Mouse (Mus musculus) splenic B cell, adult 2 months (primary cell): ENCODE measurements around the gene Asap3.
A peak's percentile ranks its signal among the peaks of the same experiment; 100 is the strongest.

Source experiments
- DNase-seq: peaks from one replicate; pipeline ENCODE4 v3.0.0-alpha.2; 2011; ENCODE audit warnings: low read depth, low spot score
- H3K27me3 ChIP-seq: 2 replicates; pipeline ENCODE4 v1.6.1; 2012; ENCODE audit warnings: mild to moderate bottlenecking, low read length, moderate library complexity, mixed read lengths; ENCODE audit not compliant: control insufficient read depth, poor library complexity, insufficient read depth, severe bottlenecking
- H3K36me3 ChIP-seq: 2 replicates; pipeline ENCODE4 v1.6.1; 2012; ENCODE audit warnings: mild to moderate bottlenecking, low read length, moderate library complexity, mixed read lengths; ENCODE audit not compliant: control insufficient read depth, poor library complexity, insufficient read depth, severe bottlenecking

Gene Asap3

DNA sequence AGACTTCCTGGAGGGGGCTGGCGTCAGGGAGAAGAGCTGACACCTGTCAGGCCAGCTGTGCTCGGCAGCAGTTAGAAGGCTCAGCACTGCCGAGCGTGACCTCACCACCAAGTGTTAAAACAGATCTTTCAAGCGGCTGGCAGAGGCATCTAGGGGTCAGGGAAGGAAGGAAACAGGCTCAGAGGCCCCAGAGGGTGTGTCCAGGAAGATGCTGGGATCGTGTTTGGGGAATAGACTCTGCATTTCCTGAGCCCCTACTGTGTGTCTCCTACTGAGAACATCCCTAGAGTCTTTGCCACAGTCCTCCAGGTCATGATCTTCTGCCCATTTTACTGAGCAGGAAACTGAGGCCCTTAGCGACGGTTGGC lies 28.9 kb upstream of the Asap3 start:
- H3K36me3 ChIP-seq = no peaks in the 10 kb centered on the region
- no peaks in the 10 kb centered on the region for H3K27me3 ChIP-seq
- DNase-seq = peak; percentile 50

DNA sequence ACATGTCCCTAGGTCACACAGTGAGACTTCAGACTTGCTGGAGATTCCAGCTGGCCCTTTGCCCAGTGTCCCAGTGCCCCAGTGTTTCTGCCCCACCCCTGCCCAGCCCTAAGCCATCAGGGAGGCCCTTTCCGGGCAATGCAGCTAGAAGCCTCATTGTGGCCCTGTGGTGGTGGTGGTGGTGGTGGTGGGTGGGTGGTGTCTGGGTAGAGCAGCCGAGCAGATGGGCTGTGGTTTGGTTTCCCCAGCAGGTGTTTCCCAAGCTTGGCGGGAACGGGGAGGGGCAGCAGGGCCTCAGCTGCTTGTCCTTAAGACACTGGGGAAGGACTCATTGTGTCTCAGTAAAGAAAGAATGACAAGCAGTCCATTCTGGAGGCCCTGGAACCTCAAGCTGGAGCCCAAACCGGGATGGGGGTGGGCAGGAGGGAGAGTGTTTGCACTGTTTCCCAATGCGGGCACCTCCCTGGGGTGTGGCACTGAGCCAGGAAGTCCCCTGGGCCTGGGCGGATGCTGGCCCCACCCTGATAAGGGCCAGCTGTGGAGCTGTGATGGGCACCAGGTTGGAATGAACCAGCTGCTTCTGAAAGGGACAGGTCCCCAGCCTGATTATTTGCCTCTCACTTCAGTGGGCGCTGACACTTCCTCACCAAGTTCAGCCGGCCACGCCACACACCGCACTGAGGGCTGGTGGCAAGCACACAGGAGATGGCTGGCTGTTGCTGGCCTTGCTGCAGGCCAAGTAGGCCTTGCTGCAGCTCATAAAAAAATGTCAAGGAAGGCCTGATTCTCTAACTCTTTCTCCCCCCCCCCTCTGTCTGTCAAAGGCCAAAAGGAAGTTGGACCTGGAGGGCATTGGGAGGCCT lies 28.3 kb upstream of the Asap3 start:
- peak; percentile 80 for DNase-seq
- no peaks in the 10 kb centered on the region for H3K36me3 ChIP-seq
- H3K27me3 ChIP-seq = no peaks in the 10 kb centered on the region

DNA sequence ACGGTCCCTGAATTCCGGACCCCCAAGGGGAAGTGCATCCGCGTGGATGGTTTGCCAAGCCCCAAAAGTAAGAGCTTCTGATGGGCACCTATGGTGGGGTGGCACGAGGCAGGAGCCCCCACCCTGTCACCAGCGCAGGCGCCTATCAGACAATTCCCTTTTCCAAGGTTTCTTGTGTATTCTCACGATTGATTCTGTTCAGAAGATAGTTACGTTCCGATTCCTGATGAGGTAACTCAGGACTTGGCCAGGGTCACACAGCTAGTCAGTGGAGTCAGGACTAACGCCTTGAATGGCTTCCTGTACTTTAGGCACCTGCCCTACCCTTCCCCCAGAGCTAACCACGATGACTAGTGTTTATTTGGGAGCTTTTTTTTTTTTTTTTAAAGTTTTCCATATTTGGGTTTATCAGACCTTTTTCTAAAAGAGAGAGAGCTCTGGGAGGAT lies 27.7 kb upstream of the Asap3 start:
- DNase-seq = peak; percentile 32
- Histone ChIP-seq H3K36me3 (no peaks in the 10 kb centered on the region), H3K27me3 (no peaks in the 10 kb centered on the region)

DNA sequence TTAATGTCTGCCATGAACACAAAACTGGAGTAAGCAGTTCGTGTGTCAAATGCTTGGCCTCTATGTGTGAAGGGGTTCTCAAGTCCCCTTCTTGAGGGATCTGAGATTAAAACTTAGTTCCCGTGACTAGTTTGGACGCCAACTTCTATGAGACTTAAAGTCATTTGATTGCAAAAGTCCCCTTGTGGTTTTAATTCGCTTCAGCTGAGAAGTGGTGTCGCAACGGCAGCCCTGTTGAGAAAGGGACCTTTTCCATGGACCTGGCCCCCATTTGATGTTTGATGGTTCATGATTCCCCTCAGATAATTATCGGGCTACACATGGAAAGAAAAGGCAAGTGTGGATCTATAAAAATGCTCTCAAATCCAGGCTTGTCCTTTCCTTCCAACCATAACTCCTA lies 26.7 kb upstream of the Asap3 start:
- H3K36me3 ChIP-seq = peaks cover 2% of the 10 kb centered on the region; the same call in 1 of the 2 replicates
- peak; percentile 60 for DNase-seq
- H3K27me3 ChIP-seq = no peaks in the 10 kb centered on the region

DNA sequence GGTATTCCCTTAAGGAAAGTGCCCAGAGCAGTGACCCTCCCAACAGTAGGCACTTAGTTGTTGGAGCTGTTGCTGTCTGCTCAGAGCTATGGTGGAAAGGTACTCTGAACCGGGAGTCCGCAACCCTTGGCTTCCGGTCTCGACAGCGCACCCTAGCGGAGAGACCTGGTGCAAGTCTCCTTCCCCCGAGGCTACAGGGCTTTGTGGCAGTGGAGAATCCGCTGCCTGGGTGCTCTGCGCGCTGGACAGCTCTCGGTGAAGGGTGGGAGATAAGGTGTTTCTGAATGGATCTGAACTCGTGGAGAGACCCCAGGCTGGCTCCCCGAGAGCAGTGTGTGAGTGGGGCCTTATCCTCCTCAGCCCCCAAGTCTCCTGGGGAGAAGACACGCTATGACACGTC lies 26.2 kb upstream of the Asap3 start:
- H3K27me3 ChIP-seq = no peaks in the 10 kb centered on the region

DNA sequence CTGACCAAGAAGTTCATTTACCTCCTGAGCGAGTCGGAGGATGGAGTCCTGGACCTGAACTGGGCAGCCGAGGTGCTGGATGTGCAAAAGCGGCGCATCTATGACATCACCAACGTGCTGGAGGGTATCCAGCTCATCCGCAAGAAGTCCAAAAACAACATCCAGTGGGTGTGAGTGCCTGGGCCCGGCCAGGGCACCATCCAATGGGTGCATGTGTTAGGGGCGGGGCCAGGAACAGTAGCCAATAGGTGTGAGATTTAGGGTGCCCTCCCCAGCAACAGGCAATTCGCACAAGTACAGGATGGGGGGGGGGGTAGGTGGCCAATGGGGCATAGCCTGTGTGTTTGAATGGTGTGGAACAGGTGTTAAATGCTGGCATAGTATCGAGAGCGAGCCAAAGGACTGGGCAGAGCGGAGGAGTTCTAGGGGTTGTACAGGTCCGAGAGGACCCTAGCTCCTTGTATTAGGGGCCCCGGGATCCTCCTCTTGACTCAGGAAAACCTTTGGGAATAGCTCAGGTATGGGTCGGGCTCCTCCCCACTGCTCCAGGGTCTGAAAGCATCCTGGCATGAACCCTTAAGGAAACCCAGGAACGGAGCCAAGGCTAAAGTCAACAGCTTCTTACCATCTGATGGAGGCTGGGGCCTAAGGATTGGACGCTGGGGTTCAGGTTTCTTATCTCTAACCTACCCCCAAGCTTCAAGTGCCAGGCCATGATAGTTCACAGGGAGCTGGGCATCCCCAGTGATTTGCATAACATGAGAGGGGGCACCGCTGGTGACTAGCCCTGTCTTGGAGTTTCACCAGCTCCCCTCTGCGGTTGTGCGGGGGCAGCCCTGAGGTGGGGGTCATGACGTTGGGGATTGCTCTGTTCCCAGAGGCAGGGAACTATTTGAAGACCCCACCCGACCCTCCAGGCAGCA lies 25.5 kb upstream of the Asap3 start:
- peak; percentile 96 for DNase-seq
- Histone ChIP-seq H3K27me3 (no peaks in the 10 kb centered on the region), H3K36me3 (peaks cover 2% of the 10 kb centered on the region; the same call in 1 of the 2 replicates)

More for the DNA sequence above, 26.2 kb upstream of the Asap3 start:
- H3K36me3 ChIP-seq = peaks cover 2% of the 10 kb centered on the region; the same call in 1 of the 2 replicates
- peak; percentile 94 for DNase-seq

DNA sequence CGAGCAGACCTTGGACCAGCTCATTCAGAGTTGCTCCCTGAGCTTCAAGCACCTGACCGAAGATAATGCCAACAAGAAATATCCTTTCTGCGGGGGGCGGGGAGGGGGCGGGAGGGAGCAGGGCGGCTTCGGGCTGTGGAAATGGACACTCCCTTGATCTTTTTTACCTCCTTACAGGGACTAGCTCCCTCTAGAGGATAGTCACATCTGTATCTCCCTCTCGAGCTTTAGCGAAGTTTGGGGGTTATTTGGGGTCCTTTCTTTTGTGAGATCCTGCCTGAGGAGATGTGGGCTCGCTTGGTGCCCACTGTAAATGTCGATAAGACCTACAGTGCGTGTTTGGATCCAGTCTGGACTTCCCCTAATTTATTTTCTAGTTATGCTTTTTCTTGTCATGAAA lies 24.8 kb upstream of the Asap3 start:
- Histone ChIP-seq H3K27me3 (no peaks in the 10 kb centered on the region), H3K36me3 (peaks cover 4% of the 10 kb centered on the region; the same call in 1 of the 2 replicates)
- peak; percentile 61 for DNase-seq

DNA sequence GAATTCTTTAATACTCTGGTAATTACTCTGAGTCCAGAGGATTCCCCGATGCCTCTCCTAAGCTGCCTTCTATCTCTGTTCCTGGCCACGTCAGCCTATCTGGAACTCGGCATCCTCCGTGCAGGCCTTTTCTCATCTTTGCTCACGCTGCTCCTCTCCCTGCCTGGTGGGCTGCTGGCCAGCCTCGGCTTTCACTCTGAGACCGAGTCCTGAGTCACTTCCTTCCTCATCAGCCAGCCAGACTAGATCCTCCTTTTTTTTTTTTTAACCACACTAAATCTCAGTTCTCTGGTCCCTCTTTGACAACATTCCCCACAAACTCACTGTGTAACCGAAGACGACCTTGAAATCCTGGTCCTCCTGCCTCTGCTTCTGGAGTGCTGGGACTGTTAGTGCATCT lies 20.8 kb upstream of the Asap3 start:
- Histone ChIP-seq H3K27me3 (no peaks in the 10 kb centered on the region), H3K36me3 (peaks cover 24% of the 10 kb centered on the region)
- DNase-seq = no peak

DNA sequence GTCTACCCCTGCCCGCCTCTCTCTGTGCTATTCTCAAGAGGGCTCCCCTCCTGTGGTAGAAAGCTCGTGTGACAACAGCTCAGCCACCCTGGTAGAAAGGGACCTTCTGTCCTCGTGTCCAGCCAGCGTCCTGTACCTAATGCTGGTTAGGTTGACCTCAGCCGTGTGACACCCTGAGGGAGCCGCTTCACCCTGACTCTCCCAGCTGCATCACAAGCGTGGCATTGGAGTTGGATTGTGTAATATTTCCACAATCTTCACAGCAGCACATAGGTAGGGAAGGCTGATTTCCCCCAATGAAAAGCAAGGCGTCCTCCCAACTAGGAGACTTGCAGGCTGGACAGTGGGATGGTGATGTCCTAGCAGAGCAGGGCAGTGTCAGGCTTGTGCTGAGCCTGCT lies 19.9 kb upstream of the Asap3 start:
- Histone ChIP-seq H3K27me3 (no peaks in the 10 kb centered on the region), H3K36me3 (peaks cover 27% of the 10 kb centered on the region)
- no peak for DNase-seq

DNA sequence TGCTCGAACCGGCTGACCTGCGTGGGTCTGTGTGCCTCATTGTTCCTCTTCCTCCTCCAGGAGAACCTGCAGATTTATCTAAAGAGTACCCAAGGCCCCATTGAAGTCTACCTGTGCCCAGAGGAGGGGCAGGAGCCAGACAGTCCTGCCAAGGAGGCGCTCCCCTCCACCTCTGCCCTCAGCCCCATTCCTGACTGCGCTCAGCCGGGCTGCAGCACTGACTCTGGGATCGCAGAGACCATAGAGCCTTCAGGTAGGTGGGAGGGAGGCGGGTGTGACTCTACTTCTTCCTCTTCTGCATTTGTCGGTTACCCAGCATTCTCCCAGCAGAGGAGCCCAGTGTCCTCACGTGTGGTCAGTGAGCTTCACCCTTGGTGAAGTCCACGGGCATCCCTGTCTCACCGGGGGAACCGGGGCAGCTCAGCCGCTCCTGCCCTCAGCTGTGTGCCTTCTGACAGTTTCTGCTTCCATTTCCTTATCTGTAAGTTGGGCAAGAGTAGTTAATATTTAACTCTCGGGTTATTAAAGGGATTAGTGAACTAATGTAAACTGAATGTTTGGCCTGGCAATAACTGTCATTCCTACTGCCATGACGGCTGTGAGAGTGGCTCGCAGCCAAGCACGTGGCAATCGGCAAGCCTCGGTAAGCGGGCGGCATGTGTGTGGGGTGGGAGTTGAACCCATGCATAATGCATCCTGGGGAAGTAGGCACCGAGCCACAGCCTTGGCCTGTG lies 19.3 kb upstream of the Asap3 start:
- Histone ChIP-seq H3K27me3 (no peaks in the 10 kb centered on the region), H3K36me3 (peaks cover 27% of the 10 kb centered on the region)
- no peak for DNase-seq

DNA sequence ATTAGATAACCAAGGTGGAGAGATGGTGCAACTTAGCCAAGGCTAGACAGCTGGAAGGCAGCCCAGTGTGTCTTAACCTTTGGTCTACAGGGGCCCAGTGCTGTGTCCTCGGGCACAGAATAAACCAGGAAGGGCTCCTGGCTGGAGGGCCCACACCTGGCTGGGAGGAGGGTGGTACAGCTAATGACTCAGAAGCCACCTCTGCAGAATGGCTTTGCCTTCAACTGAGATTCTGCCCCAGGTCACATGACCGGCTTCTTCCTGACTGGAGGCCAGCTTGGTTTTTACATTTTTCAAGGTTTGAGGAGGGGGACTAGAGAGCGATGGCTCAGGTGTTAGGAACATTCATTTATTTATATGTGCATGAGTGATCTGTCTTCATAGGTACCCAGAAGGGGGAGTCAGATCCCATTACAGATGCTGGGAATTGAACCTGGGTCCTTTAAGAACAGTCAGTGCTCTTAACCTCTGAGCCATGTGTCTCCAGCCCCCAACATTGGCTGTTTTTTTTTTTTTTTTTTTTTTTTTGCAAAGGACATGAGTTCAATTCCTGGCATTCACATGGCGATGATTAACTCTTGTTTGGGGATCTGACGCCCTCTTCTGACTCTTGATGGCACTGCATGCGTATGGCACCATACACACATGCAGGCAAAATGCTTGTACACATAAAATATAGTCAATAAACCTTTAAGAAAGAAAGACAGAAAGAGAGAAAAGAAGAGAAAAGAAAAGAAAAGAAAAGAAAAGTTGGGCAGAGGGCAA lies 17.0 kb upstream of the Asap3 start:
- peaks cover 39% of the 10 kb centered on the region for H3K36me3 ChIP-seq
- no peaks in the 10 kb centered on the region for H3K27me3 ChIP-seq
- peak; percentile 76 for DNase-seq

DNA sequence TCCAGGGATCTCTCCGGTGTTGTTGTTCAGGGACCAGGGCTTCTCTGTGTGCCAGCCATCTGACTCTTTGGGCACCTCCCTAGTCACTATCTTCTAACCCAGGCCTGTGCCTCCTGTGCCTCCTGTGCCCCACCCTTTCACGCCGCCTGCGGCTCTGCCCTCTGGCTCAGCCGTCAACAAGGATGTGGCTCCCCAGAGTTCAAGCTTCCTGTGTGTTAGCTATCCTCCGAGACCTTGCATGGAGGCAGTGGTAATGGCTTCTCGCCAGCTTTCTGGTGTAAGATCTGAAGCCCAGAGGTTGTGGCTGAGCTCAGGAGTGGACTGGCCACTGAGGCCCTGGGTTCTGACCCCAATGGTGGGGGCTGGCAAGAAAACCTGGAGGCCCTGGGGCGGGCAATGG lies 16.3 kb upstream of the Asap3 start:
- no peak for DNase-seq
- peaks cover 37% of the 10 kb centered on the region for H3K36me3 ChIP-seq
- no peaks in the 10 kb centered on the region for H3K27me3 ChIP-seq

DNA sequence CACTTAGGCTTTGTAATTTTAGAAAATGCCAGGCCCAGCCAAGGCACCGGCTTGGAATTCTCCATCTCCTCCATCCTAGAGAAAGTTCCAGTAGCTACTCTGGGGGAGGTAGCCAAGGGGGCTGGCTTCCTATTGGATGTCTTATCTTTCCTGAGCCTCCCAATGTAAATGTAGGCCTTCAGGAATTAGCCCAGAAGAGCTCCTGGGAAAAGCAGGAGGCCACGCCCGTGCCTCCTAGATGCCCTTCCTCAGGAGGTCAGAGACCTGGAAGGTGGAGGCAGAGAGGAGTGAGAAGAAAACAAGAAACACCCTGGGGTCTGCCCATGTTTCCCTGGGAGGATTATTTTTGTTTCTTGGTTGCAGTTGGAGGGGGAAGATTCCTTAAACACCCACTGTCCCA lies 12.6 kb upstream of the Asap3 start:
- Histone ChIP-seq H3K36me3 (peaks cover 24% of the 10 kb centered on the region), H3K27me3 (no peaks in the 10 kb centered on the region)
- no peak for DNase-seq

DNA sequence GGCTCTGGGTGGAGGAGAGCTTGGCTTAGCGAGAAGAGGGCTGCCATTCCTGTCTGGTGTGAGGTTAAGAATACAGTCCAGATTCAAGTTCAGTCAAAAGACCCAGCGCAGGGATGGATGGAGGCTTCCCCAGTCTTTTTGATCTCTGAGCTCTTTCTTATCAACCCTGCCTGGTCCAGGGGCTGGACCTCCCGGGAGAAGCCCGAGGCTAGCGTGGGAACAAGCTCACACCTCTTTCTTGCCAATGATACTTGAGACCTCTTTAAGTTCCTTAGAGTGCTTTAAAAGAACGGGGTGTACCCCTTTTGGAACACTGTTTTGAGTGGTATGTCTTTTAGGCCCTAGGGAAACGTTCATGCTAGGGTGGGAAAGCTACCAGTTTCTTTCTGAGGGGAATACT lies 11.1 kb upstream of the Asap3 start:
- DNase-seq = no peak

More for the DNA sequence above, 11.1 kb upstream of the Asap3 start:
- H3K36me3 ChIP-seq = peaks cover 19% of the 10 kb centered on the region
- no peaks in the 10 kb centered on the region; the same call in 1 of the 2 replicates for H3K27me3 ChIP-seq
